Mouse (Mus musculus): ENCODE data around the gene Asah2. TPM values are rescaled to one million over a fixed set of nuclear protein-coding genes. Genes with fewer than 3 reads are reported as not detected.

Asah2 gene
- total RNA-seq, 2 experiments from 2014 or later = 1.7 to 6.4 TPM

DNA sequence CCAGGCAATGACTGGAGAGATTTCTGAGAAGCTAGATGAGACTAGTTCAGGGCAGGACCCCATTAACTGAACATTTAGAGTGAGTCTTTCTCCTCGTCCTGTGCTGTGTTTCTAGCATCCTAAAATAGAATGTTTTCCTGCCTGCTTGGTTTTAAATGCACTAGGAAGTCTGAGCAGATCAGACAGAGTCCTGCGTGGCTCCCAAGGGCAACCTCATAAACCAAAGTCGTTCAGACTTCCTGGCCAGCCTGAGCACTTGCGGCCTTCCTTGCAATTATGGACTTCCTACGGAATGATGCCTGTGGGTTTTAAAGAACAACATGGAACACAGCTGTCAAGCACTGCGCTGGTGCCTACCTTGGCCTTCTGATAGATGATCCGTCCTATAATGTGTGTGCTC lies 89.4 kb downstream of the Asah2 start:
- no peak for ATAC-seq (replicated peaks; ENCODE audit: low FRiP score, low TSS enrichment, poor library complexity, severe bottlenecking)

DNA sequence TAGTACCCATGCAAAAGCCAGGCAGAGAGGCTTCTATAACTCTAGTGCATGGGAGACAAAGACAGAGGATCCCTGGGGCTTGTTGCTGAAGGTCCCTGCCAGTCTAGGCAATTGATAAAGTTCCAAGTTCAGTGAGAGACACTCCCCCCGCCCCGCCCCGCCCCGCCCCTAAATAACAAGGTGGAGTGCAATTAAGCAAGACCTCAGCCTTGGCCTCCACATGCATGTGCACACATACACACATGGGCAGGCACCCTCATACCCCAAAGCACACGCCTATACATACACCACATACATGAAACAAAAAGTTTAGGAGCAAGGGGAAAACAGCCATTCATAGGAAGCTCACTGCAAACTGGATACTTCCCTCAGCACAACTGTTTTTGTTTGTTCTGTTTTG lies 90.0 kb downstream of the Asah2 start:
- no peak for ATAC-seq (replicated peaks; ENCODE audit: low FRiP score, low TSS enrichment, poor library complexity, severe bottlenecking)

DNA sequence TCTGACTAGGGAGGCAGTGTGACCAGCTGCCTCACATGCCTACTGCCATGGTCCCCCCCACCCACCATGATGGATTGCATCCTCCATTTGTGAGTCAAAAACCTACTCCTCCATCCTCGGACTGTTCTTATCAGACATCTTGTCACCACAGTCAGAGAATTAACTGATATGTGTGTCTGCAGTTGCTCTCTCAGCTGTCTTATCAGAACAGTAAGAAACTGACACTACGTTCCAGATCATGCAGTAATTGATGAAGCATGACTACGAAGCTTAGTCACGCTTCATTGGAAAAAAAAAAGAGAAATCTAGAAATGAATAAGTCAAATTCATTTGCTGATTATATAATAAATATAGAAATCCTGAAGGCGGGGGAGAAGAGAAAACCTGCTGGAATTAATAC lies 105.4 kb downstream of the Asah2 start:
- no peak for ATAC-seq (replicated peaks; ENCODE audit: low FRiP score, low TSS enrichment, poor library complexity, severe bottlenecking)

DNA sequence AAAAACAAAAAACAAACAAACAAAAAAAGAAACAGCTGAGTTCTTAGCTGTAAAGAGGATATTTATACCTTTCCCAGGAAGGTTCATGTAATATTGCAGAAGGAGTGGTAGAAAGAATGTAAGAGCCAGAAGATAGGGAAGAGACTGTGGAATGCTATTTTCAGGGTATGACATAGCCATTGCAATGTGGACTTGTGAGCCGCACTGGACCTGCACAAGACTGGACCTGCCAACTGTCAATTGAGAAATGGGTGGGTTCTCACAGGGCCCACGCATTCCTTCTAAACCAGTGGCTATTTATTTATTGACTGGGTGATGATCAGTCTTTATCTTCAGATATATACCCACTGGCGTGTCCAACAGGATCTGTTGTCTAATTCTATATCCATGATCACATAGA lies 111.1 kb downstream of the Asah2 start:
- ATAC-seq (replicated peaks; ENCODE audit: low FRiP score, low TSS enrichment, poor library complexity, severe bottlenecking) = no peak

DNA sequence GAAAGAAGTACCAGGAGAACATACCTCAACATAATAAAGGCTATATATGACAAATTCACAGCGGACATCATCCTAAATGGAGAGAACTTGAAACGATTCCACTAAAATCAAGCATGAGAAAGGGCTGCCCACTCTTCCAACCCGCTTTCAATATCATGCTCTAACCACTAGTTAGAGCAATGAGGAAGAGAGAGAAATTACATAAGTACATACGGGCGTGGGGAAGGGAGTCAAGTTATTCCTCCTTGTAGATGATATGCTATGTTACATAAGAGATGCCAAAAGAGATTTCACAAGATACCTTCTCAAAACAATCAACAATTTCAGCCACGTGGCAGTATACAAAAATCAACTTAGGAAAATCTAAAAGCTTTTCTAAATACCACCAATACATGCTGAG lies 117.0 kb downstream of the Asah2 start:
- ATAC-seq (replicated peaks; ENCODE audit: low FRiP score, low TSS enrichment, poor library complexity, severe bottlenecking) = no peak

DNA sequence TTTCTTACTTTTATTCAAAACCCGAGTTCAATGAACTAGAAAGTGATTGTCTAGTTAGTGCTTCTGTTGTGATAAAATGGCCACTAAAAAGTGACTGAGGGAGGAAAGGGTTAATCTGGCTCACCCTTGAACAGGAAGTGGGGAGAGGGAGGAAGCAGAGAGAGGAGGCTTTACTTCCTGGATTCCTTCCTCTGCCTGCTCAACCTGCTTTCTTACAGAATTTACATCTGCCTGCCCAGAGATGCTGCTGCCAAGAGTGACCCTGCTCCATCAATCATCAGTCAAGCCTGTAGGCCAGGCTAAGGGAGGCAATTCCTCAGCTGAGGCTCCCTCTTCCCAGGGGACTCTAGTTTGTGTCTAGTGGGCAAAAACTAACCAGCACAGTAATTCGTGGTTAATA lies 132.1 kb downstream of the Asah2 start:
- no peak for ATAC-seq (replicated peaks; ENCODE audit: low FRiP score, low TSS enrichment, poor library complexity, severe bottlenecking)

DNA sequence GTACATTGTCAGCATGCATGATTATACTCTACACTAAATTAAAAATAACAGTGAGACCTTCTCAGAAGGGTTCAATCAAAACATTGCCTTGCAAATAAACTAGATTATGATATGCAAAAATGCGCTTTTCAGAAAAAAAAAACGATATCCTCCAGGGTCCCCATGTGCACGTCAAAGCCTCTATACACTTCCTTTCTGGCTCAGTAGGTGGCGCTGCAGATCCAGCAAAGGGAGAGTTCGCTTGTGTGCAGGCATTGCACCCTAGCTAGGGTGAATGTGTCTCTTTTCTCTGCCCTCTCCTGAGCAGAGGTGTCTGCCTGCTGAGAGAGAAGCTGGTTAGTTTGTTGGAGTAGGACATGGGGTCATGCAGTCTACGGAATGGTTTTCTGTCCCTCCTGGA lies 136.0 kb downstream of the Asah2 start:
- peak; percentile 91 for ATAC-seq (replicated peaks; ENCODE audit: low FRiP score, low TSS enrichment, poor library complexity, severe bottlenecking)

DNA sequence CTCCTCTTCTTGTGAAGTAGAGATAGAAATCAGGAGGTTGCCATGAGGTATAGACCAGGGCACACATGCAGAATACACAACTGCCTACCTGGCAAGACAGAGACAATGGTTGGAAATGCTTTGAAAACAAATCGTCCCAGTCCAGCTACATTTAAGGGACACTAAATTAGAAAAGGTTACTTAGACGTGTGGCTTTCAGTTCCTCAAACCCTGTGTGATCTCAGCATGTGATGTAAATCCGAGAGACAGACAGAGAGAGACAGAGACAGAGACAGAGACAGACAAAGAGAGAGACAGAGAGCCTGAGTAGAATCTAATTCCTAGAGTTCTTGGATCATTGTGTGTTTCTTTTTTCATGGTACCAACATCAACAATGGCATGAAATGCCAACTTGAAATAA lies 136.6 kb downstream of the Asah2 start:
- no peak for ATAC-seq (replicated peaks; ENCODE audit: low FRiP score, low TSS enrichment, poor library complexity, severe bottlenecking)

DNA sequence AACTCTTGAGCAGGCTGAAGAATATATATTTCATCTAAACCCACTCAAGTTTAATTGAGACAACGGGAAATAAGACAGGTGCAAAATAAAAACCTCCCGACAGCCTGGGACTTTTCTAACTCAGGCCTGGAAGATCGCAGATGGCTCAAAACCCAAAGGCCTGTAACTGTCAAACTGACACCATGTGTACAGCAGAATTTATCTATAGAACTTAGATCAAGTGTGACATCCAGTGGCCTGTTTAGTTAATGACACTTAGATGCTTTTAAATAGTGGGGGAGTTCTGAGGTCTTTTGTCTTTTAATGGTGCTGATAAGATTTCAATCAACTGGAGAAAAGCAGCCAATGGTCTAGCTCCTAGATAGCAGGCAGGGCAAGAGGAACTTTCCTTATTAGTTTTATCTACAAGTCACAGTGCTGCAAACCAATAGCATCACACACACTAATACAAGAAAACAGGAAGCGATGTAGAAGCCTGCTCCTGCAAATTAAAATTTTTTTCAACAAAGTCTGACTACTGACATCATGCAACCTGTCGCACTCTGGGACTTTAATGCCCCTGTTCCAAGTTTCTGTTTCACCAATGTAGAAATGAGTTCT lies 140.0 kb downstream of the Asah2 start:
- peak; percentile 79 for ATAC-seq (replicated peaks; ENCODE audit: low FRiP score, low TSS enrichment, poor library complexity, severe bottlenecking)

DNA sequence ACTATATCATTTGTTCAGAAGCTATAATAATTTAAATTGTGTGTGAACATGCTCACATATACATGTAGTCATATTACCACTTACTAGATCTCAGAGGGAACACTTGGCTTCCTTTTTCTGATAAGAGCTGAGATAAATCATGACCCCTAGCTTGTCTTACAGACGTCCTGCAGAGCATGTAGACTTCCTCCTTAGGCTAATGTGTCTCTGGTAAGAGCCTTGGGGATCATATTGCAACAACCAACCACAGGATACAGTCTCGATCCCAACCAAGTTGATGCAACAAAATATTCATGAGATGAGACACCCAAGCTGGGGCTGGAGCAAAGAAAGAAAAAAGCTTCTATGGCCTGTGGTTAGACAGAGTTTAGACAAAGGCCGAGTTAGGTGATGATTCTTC lies 144.9 kb downstream of the Asah2 start:
- no peak for ATAC-seq (replicated peaks; ENCODE audit: low FRiP score, low TSS enrichment, poor library complexity, severe bottlenecking)

DNA sequence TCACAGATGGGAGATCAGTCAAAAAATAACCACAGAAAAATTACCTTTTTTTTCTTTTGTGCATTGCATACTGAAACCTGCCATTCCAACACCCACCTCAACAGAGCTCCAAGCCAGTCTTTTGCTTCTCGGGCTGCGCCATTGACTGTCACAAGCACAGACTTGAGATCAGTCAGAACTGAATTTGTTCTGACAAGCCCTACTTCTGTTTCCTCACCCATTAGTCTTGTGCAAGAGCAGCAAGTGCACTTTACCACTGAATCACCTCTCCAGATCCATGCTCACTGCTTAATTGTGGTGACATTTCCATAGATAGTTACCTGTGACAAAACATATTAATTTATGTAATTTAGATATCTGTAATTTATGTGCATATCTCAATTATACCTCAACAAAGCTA lies 147.6 kb downstream of the Asah2 start:
- no peak for ATAC-seq (replicated peaks; ENCODE audit: low FRiP score, low TSS enrichment, poor library complexity, severe bottlenecking)

DNA sequence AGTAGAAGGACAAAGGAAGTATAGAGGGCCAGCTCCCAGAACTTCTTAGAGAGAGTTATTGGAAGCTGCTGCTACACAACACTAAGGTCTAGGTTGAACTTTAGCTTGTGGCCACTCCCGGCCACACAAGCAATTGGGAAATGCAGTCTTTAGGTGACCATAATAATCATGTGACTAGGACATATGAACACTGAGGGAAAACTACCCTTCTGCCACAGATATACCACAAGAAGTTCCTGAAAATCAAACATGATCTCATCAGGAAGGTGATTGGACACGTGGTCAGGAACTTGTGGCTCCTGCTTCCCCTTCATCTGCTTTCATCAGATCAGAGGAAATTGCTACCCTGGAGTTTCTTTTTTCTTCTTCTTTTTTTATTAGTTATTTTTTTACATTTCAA lies 151.7 kb downstream of the Asah2 start:
- no peak for ATAC-seq (replicated peaks; ENCODE audit: low FRiP score, low TSS enrichment, poor library complexity, severe bottlenecking)

DNA sequence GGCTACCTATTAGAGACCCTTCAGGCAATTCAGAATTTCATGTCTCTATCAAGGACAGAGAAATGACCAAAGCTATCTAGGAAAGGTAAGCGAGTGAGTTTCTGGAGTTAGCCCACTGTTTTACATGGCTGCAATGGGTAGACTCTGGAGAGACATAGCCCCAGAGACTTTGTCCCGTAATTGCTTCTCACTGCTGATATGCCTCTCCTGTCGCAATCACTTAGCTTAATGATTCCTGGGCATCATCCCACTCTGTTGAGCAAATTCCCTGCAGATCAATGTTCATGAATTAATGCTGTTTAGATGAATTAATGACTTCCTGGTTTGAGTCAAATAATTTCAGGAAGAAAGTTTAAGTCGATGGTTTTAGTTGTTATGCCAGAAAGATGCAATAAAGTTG lies 153.3 kb downstream of the Asah2 start:
- no peak for ATAC-seq (replicated peaks; ENCODE audit: low FRiP score, low TSS enrichment, poor library complexity, severe bottlenecking)

DNA sequence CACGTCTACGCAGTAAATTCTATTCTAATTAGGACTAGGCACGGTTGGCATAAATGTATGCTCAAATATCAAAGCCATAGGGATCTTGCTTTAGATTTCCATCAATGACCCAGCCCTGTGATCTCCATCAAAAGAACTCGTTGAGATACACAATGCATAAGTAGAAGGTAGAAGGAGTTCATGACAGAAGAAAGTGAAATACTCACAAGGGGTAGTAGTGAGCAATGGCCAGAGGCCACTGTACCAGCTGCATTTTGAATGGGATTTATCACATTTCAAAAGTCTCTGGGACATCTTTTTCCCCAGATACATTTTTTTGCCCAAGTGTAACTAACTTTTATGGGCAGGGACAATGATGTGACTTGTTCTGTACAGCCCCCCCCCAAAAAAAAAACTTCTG lies 153.7 kb downstream of the Asah2 start:
- no peak for ATAC-seq (replicated peaks; ENCODE audit: low FRiP score, low TSS enrichment, poor library complexity, severe bottlenecking)

DNA sequence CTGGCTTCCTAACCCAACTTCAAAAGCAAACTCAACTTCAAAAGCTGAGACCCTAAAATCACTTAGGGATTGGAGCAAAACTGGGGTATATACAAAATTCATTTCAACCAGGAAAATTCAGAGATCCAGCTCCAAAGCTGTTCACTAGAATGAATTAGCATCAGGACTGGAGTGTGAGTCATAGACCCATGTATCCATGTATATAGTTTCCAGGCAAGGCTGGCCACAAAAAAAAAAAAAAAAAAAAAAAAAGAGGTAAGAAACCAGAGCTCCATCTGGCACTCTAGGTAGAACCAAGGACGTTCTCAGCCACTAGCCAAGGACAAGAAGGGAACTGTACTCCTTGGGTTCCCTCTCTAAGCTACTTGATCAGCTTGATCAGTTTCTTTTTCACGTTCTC lies 154.2 kb downstream of the Asah2 start:
- no peak for ATAC-seq (replicated peaks; ENCODE audit: low FRiP score, low TSS enrichment, poor library complexity, severe bottlenecking)

DNA sequence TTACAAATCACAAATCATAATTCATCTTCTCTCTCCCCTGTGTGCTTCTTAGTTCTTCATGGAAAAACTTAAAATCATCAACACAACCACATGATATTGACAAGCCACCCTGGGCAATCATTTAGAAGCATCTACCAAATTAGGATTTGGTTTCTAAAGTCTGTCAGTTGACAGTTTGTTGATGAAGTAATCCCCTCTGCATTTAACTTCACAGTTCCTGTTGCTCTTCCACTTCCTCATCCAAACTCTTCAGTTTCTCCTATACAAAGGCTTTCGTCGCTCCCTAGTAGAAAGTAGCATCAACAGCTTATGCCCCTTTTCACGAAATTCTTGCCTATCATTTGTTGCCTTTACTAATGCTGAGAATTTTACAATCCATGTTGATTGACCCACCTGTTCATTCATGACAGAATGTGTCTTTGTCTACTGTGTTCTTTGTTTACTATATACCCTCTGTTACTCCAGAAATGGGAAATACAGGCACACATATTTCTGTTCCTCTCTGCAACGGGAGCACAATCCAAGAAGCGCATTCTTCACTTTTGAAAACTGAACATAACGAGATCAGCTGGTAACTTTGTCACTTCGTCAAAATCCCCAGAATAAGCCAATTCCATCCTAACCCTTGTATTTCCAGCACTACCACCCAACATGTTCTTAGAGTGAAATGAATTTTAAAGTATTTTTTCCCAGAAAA lies 157.1 kb downstream of the Asah2 start:
- ATAC-seq (replicated peaks; ENCODE audit: low FRiP score, low TSS enrichment, poor library complexity, severe bottlenecking) = no peak

Other genes starting within 250 kb of the Asah2 start
- not detected in 2 replicates for gene A1cf, start 239.4 kb downstream of the Asah2 start, total RNA-seq (2014; fragmentation: Nextera tagmentation)
- not detected in 2 replicates for gene A1cf, start 239.4 kb downstream of the Asah2 start, total RNA-seq (2017)

All from megakaryocyte-erythroid progenitor cell, adult 5-6 weeks (primary cell).